Mouse (Mus musculus): ENCODE data around the gene Ranbp17.

Ranbp17 gene

GRCm38 (mm10) chr11:33196447-33197132 lies 317.0 kb downstream of the Ranbp17 start:
- no peak for DNase-seq (ENCODE audit: low read depth)

- DNase-seq (ENCODE audit: low read depth): no peak
These were observed 317.8 kb downstream of the Ranbp17 start for GRCm38 (mm10) chr11:33195531-33196446.

GRCm38 (mm10) chr11:33195061-33195460 lies 318.5 kb downstream of the Ranbp17 start:
- DNase-seq (ENCODE audit: low read depth): no peak

GRCm38 (mm10) chr11:33193695-33194094 lies 319.9 kb downstream of the Ranbp17 start:
- DNase-seq (ENCODE audit: low read depth): no peak

GRCm38 (mm10) chr11:33181804-33182203 lies 331.7 kb downstream of the Ranbp17 start:
- no peak for DNase-seq (ENCODE audit: low read depth)

GRCm38 (mm10) chr11:33180701-33181116 lies 332.8 kb downstream of the Ranbp17 start:
- no peak for DNase-seq (ENCODE audit: low read depth)

- no peak for DNase-seq (ENCODE audit: low read depth)
These were observed 333.7 kb downstream of the Ranbp17 start for GRCm38 (mm10) chr11:33179802-33180201.

GRCm38 (mm10) chr11:33176525-33177245 lies 336.9 kb downstream of the Ranbp17 start:
- DNase-seq (ENCODE audit: low read depth): no peak

GRCm38 (mm10) chr11:33175768-33176167 lies 337.8 kb downstream of the Ranbp17 start:
- DNase-seq (ENCODE audit: low read depth): no peak

GRCm38 (mm10) chr11:33170489-33170888 lies 343.1 kb downstream of the Ranbp17 start:
- peak; percentile 75 for DNase-seq (ENCODE audit: low read depth)

- peak; percentile 100 for DNase-seq (ENCODE audit: low read depth)
These were observed 350.5 kb downstream of the Ranbp17 start, which contains the start of gene Npm1 for GRCm38 (mm10) chr11:33162998-33163506. TSS of gene Npm1 (minus strand) at chr11:33163206.

- peak; percentile 82 for DNase-seq (ENCODE audit: low read depth)
These were observed 351.1 kb downstream of the Ranbp17 start for GRCm38 (mm10) chr11:33162211-33162997.
